Mouse (Mus musculus) E14TG2a.4 (cell line): ENCODE data around the gene Prrg2.

Experiments used
- CTCF ChIP-seq: conservative IDR thresholded peaks from 2 replicates; pipeline ENCODE4 v1.5.1; 2014; ENCODE audit warnings: low read length
- NANOG ChIP-seq: IDR thresholded peaks from 2 replicates; pipeline ENCODE4 v1.6.1; 2014; ENCODE audit warnings: borderline replicate concordance, low read length, mixed read lengths

GRCm38 (mm10) chr7:45045741-45046140 lies 16.7 kb downstream of the Prrg2 start:
- TF ChIP-seq CTCF (no peak), NANOG (no peak)
